Mouse (Mus musculus) telencephalon, adult 2 months (tissue): Measurements from ENCODE around the gene Tbl3.
"Not testable (repeated sequence)": the region's sequence is repeated elsewhere in the genome, so short reads cannot be mapped to it uniquely, and the experiment has no call there.

Experiments
- DNase-seq: peaks from one replicate; pipeline ENCODE4 v3.0.0-alpha.2; 2011; ENCODE audit warnings: low read depth, low spot score

Tbl3 gene

DNA sequence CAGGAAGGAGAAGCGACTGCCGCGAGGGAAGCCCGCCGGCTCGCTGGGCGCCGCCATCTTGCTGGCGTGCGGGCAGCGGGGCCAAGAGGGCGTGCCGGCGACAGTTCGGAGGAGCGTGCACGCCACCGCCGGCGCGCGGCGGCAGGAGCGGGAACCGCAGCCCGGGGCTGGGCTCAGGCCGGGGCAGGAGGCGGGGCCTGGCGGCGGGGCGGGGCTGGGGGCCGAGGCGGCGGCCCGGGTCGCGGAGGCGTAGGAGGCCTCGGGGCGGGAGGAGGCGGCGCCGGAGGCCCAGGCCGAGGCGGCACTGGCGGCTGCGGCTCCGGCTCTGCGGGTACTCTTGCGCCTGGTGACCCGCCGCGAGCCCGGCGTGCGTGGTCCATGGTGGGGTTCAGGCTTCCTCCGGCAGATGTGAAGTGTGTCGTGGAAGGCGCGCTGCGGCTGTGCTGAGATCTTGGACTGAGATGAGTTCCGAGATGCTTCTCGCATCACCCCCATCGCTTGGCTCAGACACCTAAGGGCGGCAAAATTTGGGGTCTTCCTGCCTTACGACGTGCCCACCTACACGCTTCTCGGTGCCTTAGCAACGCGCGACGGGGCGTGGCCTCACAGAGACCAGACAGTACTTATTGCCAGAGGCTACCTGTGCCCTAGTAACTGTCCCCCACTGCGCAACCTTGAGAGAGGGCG is 11.3 kb downstream of the Tbl3 start, which contains the start of the genes Gfer and Noxo1:
TSS of gene Gfer (minus strand) at position 146 of the 687 bp plus-strand sequence.
TSS of gene Noxo1 (plus strand) at position 224 of the 687 bp plus-strand sequence.
- no peak for DNase-seq

- no peak for DNase-seq
Observed at GRCm38 (mm10) chr17:24695326-24696010, 12.0 kb downstream of the Tbl3 start.

GRCm38 (mm10) chr17:24692385-24692784 is 15.1 kb downstream of the Tbl3 start:
- no peak for DNase-seq

GRCm38 (mm10) chr17:24689251-24690081 is 18.0 kb downstream of the Tbl3 start, which contains the start of gene Syngr3:
Gene Syngr3 (minus strand): TSS chr17:24689955.
- no peak for DNase-seq

- DNase-seq: no peak
Observed at GRCm38 (mm10) chr17:24687599-24687998, 19.9 kb downstream of the Tbl3 start.

- DNase-seq: no peak
Observed at GRCm38 (mm10) chr17:24687146-24687595, 20.3 kb downstream of the Tbl3 start.

DNA sequence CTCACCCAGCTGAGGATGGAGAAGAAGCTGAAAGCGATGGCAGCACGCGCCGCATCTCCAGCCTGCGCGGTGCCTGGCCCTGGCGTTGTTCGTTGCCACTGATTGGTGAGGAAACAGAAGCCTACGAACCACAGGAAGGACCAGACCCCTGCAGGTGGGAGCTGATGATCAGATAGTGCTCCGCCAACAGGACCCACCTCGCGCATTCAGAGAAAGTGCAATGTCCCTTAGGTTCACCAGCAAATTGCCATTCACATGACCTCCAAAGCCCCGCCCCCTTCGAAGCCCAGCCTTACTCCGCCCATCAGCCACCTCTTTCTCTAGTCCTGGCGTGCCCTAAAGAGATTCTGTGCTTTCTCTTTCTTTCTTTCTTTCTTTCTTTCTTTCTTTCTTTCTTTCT is 20.9 kb downstream of the Tbl3 start:
- no peak for DNase-seq

DNA sequence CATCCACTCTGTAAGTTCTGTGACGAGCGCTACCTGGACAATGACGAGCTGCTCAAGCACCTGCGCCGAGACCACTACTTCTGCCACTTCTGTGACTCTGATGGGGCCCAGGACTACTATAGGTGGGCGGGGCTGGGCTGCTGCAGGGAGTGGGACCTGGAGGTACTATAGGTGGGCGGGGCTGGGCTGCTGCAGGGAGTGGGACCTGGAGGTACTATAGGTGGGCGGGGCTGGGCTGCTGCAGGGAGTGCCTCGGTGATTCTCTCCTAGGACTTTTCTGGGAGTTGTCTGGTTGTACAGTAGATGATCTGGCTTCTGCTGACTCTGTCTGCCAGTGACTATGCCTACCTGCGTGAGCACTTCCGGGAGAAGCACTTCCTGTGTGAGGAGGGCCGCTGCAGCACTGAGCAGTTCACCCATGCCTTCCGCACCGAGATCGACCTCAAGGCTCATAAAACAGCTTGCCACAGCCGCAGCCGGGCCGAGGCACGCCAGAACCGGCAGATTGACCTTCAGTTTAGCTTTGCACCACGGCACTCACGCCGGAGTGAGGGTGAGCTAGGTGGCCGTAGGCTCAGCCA is 29.9 kb downstream of the Tbl3 start:
- no peak for DNase-seq

DNA sequence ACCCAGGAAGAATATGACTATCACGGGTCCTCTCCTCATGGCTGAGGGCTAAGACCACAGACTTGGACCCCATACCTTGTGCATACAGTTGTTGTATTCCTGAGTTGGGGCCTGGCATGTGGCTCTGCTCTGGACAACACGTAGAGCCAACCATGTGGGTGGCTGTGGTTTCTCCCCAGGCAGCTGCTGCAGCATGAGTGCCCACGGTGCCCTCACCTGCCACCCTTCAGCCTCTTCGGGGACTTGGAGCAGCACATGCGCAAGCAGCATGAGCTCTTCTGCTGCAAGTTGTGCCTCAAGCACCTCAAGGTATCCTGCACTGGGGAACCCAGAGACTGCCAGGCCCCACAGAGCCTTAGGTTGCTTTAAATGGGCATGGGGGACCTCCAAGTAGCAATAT is 30.6 kb downstream of the Tbl3 start:
- no peak for DNase-seq

DNA sequence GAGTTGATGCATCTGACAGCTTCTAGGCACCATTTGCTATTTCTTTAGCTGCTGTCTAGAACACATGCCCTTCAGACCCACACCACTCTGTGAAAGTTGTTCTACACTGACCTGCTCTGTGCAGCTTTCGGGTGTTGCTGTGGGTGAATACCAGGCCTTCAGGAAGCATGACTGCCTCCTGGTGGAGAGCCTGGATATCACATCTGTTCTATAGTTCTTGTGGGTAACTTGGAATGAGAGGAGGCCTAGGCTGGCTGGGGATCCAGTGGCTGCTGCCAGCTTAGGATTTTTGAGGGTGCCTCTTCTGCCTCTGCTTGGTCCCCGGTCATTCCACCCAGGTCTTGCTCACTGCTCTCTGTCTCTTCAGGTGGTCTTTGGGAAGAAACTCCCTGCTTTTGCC is 31.3 kb downstream of the Tbl3 start:
- no peak for DNase-seq

GRCm38 (mm10) chr17:24674277-24674676 is 33.2 kb downstream of the Tbl3 start:
- DNase-seq: peak; percentile 74

DNA sequence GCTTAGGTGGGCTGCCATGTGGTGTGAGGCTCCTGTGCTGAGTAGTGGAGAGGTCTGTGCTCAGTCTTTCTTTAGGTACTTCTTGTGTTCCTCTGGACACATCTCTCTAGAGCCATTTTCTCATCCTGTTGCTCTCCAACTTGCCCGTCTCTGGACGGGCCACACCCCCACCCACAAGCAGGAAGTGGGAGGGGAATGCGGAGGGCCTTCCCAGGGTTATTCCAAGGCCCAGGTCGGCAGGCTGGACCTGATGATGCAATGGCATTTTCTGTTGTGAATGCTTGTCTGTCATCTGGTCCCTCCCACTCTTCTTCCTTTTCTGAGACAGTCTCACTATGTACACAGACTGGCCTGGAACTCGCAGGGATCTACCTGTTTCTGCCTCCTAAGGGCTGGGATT is 35.3 kb downstream of the Tbl3 start:
- DNase-seq: no peak

- no peak for DNase-seq
Observed at GRCm38 (mm10) chr17:24671346-24671745, 36.1 kb downstream of the Tbl3 start.

DNA sequence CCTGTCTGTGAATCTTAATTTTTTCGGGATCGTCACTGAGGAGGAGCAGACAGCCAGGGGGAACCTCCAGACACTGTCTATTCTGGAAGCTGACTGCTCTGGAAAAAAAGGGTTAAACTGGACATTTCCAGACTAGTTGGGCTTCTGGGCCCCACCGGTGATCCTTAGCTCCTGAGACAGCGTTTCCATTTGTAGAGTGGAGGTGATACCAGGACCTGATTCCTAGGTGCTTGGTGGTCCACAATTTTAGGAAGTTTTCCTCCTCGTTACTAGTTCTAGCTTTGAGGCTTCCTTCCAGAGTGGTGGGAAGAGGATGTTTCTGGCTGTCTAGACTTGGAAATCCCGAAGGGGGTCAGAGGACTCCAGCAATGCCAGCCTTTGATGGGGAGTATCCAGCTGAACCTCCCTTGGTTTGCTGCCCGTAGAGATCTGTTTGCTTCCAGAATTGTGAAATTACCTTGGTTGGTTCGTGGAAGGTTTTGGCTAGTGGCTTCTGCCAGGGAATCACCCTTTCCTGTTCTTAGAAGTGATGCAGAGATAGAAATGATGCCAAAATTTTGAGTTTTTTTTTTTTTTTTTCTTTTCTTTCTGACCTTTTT is 37.1 kb downstream of the Tbl3 start:
- DNase-seq: no peak

- DNase-seq: peak; percentile 79
Observed at GRCm38 (mm10) chr17:24669545-24670245, 37.8 kb downstream of the Tbl3 start, which contains the start of gene Zfp598. Gene Zfp598 (plus strand): TSS chr17:24669687.

DNA sequence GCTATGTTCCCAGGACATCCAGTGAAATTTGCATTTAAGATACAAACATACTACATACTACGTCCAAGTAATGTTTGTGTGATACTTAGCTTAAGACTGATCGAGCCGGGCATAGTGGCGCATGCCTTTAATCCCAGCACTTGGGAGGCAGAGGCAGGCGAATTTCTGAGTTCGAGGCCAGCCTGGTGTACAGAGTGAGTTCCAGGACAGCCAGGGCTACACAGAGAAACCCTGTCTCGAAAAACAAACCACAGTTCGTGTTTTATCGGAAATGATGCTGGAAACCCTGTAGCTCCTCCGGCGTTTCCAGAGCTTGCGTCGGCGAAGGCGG is 38.3 kb downstream of the Tbl3 start:
- DNase-seq: not testable (repeated sequence)

- DNase-seq: no peak
Observed at GRCm38 (mm10) chr17:24667416-24667815, 40.0 kb downstream of the Tbl3 start.

- not testable (repeated sequence) for DNase-seq
Observed at GRCm38 (mm10) chr17:24667011-24667410, 40.4 kb downstream of the Tbl3 start.

GRCm38 (mm10) chr17:24658017-24658758 is 49.3 kb downstream of the Tbl3 start, which contains the start of gene Npw:
Gene Npw (minus strand): TSS chr17:24658457.
- no peak for DNase-seq

- DNase-seq: no peak
Observed at GRCm38 (mm10) chr17:24654969-24655368, 52.5 kb downstream of the Tbl3 start.
